Mouse (Mus musculus) thymus, adult 2 months (tissue): Measurements from ENCODE around the gene Pde1b.

Experiments
- CTCF ChIP-seq: fragments of 200-500 bp; IDR thresholded peaks from 2 replicates; pipeline ENCODE4 v1.5.1; 2012; ENCODE audit warnings: mild to moderate bottlenecking, control low read depth, low read length, moderate library complexity, borderline replicate concordance; ENCODE audit not compliant: control insufficient read depth, poor library complexity, insufficient read depth; ENCODE audit errors: extremely low read depth
- POLR2A ChIP-seq: fragments of 200-500 bp; IDR thresholded peaks from 2 replicates; pipeline ENCODE4 v1.6.1; 2012; ENCODE audit warnings: mild to moderate bottlenecking, low read length, control low read depth, moderate library complexity; ENCODE audit not compliant: control insufficient read depth, poor library complexity, insufficient read depth; ENCODE audit errors: extremely low read depth

DNA sequence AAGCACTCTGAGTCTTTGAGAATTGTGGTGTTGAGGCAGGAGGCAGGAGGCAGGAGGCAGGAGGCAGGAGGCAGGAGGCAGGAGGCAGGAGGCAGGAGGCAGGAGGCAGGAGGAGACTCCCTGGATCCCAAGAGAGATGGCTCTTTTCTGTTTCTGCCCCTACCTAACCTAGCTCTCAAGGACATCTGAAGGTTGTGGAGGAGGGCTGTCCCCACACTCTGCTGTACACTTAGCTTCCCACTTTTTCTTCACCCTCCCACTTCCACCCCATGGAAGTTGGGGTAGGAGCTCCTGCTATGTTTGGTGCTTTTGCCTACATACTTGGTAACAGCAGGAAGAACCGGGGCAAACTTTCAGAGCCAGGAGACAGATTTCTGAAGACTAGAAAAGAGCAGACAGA, 33.0 kb downstream of the Pde1b start:
- TF ChIP-seq CTCF (no peak), POLR2A (no peak)
